8 mouse cellular contexts compared by ENCODE assay signal in the genomic region with DNA sequence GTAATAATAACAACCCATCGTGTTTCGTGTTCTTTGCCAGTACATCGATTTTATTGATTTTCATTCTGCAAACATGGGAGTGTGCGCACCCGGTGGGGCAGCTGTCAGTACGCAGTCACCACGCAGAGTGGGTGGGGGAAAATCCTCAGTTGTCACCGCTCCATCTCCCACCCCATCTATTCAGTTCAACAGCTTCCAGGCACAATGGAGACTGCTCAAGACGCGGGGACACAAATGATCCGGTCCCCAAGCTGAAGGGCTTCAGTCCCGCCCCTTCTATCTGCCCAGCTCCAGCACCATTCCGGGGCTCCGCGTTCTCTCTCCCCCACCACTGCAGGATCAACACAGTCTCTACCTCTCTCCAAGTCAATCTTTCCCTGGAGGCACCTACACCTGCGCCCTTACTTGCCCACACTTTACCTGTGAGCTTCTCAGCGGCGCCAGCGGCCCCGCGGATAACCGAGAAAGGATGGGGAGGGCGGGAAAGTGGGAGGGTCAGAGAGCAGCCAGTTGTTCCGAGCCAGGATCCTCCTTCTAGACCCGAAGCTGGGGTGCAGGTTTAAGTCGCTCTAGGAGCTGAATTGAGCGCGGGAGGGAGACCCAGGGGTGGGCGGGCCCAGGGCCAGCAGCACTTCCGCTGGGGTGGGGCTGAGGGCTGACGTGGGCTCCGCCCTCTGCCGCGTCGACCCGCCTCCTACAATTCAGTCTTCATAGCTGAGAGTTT. TPM values are rescaled to one million over a fixed set of nuclear protein-coding genes. Genes with fewer than 3 reads are reported as not detected.
A peak's percentile ranks its signal among the peaks of the same experiment; 100 is the strongest.
DNase-seq lines count a peak whose midpoint lies in the region; ATAC-seq lines count a peak whose summit lies in the region.

No protein-coding gene starts in this region.

- peak overlapping the region; percentile 67 for H3K4me3 ChIP-seq in heart, embryonic 10.5 days
- peak overlapping the region; percentile 72 for H3K4me3 ChIP-seq in lung, embryonic 15.5 days
- peak overlapping the region; percentile 53 for H3K4me3 ChIP-seq in neural tube, embryonic 15.5 days (replicated peaks)

- H3K4me2 ChIP-seq in lung, embryonic 15.5 days: peak overlapping the region; percentile 93
- H3K4me2 ChIP-seq in neural tube, embryonic 15.5 days: peak overlapping the region; percentile 90

- peak overlapping the region; percentile 78 for H3K9ac ChIP-seq in lung, embryonic 15.5 days
- peak overlapping the region; percentile 68 for H3K9ac ChIP-seq in neural tube, embryonic 15.5 days (replicated peaks)

- no peaks in the 10 kb centered on the region for H3K9me3 ChIP-seq in heart, embryonic 10.5 days
- no peaks in the 10 kb centered on the region for H3K9me3 ChIP-seq in lung, embryonic 15.5 days
- H3K9me3 ChIP-seq in neural tube, embryonic 15.5 days (replicated peaks): no peaks in the 10 kb centered on the region

- H3K27me3 ChIP-seq in heart, embryonic 10.5 days (ENCODE audit: insufficient read depth, poor library complexity, severe bottlenecking): peaks cover 62% of the 10 kb centered on the region
- no peaks in the 10 kb centered on the region for H3K27me3 ChIP-seq in lung, embryonic 15.5 days
- H3K27me3 ChIP-seq in neural tube, embryonic 15.5 days (replicated peaks): peaks cover 18% of the 10 kb centered on the region

- H3K4me1 ChIP-seq in heart, embryonic 10.5 days: peaks cover 29% of the 10 kb centered on the region
- peaks cover 31% of the 10 kb centered on the region for H3K4me1 ChIP-seq in lung, embryonic 15.5 days
- H3K4me1 ChIP-seq in neural tube, embryonic 15.5 days: peaks cover 43% of the 10 kb centered on the region

- no peaks in the 10 kb centered on the region for H3K36me3 ChIP-seq in heart, embryonic 10.5 days
- H3K36me3 ChIP-seq in lung, embryonic 15.5 days: no peaks in the 10 kb centered on the region
- H3K36me3 ChIP-seq in neural tube, embryonic 15.5 days: no peaks in the 10 kb centered on the region

- H3K27ac ChIP-seq in heart, embryonic 10.5 days: peak overlapping the region; percentile 71
- peak overlapping the region; percentile 87 for H3K27ac ChIP-seq in lung, embryonic 15.5 days
- H3K27ac ChIP-seq in neural tube, embryonic 15.5 days (replicated peaks): peak overlapping the region; percentile 73

- peak; percentile 27 to 47 for DNase-seq in cerebellum, postnatal 10 days
- no peak for DNase-seq in cerebellum, postnatal 14 days
- peak; percentile 82 for DNase-seq in embryo, embryonic 9.5 days (ENCODE audit: extremely low spot score)
- DNase-seq in heart, embryonic 10.5 days (ENCODE audit: low spot score): peak; percentile 80
- DNase-seq in kidney, adult 8-10 months: peak; percentile 87 to 89
- DNase-seq in urinary bladder, postnatal 36 days (ENCODE audit: low spot score in 2 of 2): peak; percentile 61 to 81

- ATAC-seq in lung, embryonic 15.5 days (ENCODE audit: borderline replicate concordance, extremely low read depth, low FRiP score, low TSS enrichment): peak; percentile 86
- peak; percentile 86 for ATAC-seq in neural tube, embryonic 15.5 days (ENCODE audit: low FRiP score)

- WGBS in heart, embryonic 10.5 days: under 1% methylated on average over 36 of the region's 36 CpGs
- WGBS in lung, embryonic 15.5 days: under 1% methylated on average over 36 of the region's 36 CpGs
- under 1% methylated on average over 35 of the region's 36 CpGs for WGBS in neural tube, embryonic 15.5 days

RNA-seq across cellular contexts. Expression of a gene that starts 5.8 kb away (rescaled TPM):
- polyA plus RNA-seq in heart, embryonic 10.5 days (2016; fragmentation: Nextera tagmentation; extraction: Ambion mirVana): 3.2 and 13.4 TPM in 2 replicates
- 26.8 and 28.2 TPM in 2 replicates for polyA plus RNA-seq in lung, embryonic 15.5 days (2015; fragmentation: Nextera tagmentation; extraction: Ambion mirVana)
- polyA plus RNA-seq in neural tube, embryonic 15.5 days (2015; fragmentation: Nextera tagmentation; extraction: Ambion mirVana): 12.7 and 12.9 TPM in 2 replicates

RNA-seq across cellular contexts. Expression of a gene that starts 24.3 kb away (rescaled TPM):
- 0.60 and 1.1 TPM in 2 replicates for polyA plus RNA-seq in heart, embryonic 10.5 days (2016; fragmentation: Nextera tagmentation; extraction: Ambion mirVana)
- polyA plus RNA-seq in lung, embryonic 15.5 days (2015; fragmentation: Nextera tagmentation; extraction: Ambion mirVana): 0.39 and 0.62 TPM in 2 replicates
- 0.49 and 0.68 TPM in 2 replicates for polyA plus RNA-seq in neural tube, embryonic 15.5 days (2015; fragmentation: Nextera tagmentation; extraction: Ambion mirVana)

Comparison
In these comparisons a context has a peak if more than half of its experiments do, and no peak if none do; other contexts are left out.
1. DNase-seq: peak in cerebellum, postnatal 10 days (2 of 2), embryo, embryonic 9.5 days (single experiment), heart, embryonic 10.5 days (single experiment), kidney, adult 8-10 months (2 of 2) and urinary bladder, postnatal 36 days (2 of 2); none in cerebellum, postnatal 14 days (0 of 2).
2. Peak in every context shown above with its lines, with median percentiles within 50 percentile points of each other: H3K27ac ChIP-seq and H3K4me3 ChIP-seq.